Mouse (Mus musculus) heart, embryonic 15.5 days (tissue): ENCODE measurements around the gene Kri1. TPM values are rescaled to one million over a fixed set of nuclear protein-coding genes. Genes with fewer than 3 reads are reported as not detected.
A peak's percentile ranks its signal among the peaks of the same experiment; 100 is the strongest.
"Not testable (repeated sequence)": the region's sequence is repeated elsewhere in the genome, so short reads cannot be mapped to it uniquely, and the experiment has no call there.

Experiments used
- ATAC-seq: fragments of 200-750 bp; cut with Nextera tagmentation; replicated peaks from 2 replicates; pipeline ENCODE4 v1.8.0; 2017; ENCODE audit warnings: low read depth, moderate TSS enrichment; ENCODE audit not compliant: insufficient number of reproducible peaks, insufficient read depth, low FRiP score
- H3K27ac ChIP-seq: fragments of 300-500 bp; sonication (generic); 2 replicates; pipeline ENCODE4 v1.5.1; 2015; ENCODE audit warnings: mild to moderate bottlenecking, inconsistent platforms
- H3K27me3 ChIP-seq: fragments of 300-500 bp; sonication (generic); 2 replicates; pipeline ENCODE4 v1.6.1; 2015; ENCODE audit warnings: inconsistent platforms
- H3K36me3 ChIP-seq: fragments of 300-500 bp; sonication (generic); 2 replicates; pipeline ENCODE4 v1.6.1; 2015; ENCODE audit warnings: mild to moderate bottlenecking, inconsistent platforms
- H3K4me1 ChIP-seq: fragments of 300-500 bp; sonication (generic); replicated peaks from 2 replicates; pipeline ENCODE4 v1.6.1; 2015; ENCODE audit warnings: inconsistent platforms
- H3K4me2 ChIP-seq: fragments of 300-500 bp; sonication (generic); 2 replicates; pipeline ENCODE4 v1.6.1; 2015; ENCODE audit warnings: inconsistent platforms, mild to moderate bottlenecking, moderate library complexity
- H3K4me3 ChIP-seq: fragments of 300-500 bp; sonication (generic); 2 replicates; pipeline ENCODE4 v1.5.1; 2015; ENCODE audit warnings: mild to moderate bottlenecking, inconsistent platforms
- H3K9ac ChIP-seq: fragments of 300-500 bp; sonication (generic); 2 replicates; pipeline ENCODE4 v1.6.1; 2015; ENCODE audit warnings: mild to moderate bottlenecking, inconsistent platforms
- H3K9me3 ChIP-seq: fragments of 300-500 bp; sonication (generic); replicated peaks from 2 replicates; pipeline ENCODE4 v1.6.1; 2016; ENCODE audit warnings: inconsistent platforms
- WGBS: fragments of 180-500 bp; shearing (Covaris S2); methylation state at CpG from one replicate; pipeline ENCODE4 v1.1.7; 2015; ENCODE audit warnings: mixed read lengths; 5-methylcytosine and 5-hydroxymethylcytosine counted together
- polyA plus RNA-seq: library from polyadenylated mRNA; unstranded; fragments of >200 nt; fragmentation: Nextera tagmentation; extraction: Ambion mirVana; gene quantifications from 2 replicates; pipeline ENCODE4 v1.2.1, GENCODE M21; 2015

Kri1 gene
- polyA plus RNA-seq, 1 experiment from 2014 or later: 10.4 TPM

DNA sequence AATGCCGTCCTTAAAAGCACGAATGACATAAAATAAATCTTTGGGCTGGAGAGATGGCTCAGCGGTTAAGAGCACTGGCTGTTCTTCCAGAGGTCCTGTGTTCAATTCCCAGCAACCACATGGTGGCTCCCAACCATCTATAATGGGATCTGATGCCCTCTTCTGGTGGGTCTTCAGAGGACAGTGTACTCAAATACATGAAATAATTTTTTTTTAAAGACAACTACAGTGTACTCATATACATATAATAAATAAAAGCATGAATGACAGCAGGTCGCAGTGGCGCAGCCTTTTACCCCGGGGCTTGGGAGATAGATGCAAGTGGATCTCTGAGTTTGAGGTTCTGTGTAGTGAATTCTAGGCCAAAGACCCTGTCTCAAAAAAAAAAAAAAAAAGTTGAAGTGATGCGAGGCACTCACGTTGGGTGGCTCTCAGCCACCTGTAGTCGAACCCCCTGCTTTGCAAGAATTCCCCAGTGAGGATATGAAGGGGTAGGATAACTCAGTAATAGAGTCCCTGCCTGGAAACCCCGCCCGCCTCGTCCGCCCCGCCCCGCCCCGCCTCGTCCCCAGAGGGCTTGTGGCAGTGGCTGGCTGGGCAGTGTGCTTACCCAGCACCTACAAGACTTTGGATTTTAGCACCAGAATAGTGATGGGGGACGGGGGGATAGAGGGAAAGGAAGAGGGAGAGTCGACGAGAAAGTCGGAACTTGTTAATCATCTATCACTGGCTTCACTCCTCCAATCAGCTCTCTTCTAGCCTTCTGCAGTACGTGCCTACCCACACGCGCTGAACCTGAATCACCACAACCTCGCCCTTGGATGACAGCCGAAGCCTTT lies 63.0 kb downstream of the Kri1 start:
- H3K9ac ChIP-seq: peak overlapping the region; percentile 42
- H3K9me3 ChIP-seq: no peaks in the 10 kb centered on the region

DNA sequence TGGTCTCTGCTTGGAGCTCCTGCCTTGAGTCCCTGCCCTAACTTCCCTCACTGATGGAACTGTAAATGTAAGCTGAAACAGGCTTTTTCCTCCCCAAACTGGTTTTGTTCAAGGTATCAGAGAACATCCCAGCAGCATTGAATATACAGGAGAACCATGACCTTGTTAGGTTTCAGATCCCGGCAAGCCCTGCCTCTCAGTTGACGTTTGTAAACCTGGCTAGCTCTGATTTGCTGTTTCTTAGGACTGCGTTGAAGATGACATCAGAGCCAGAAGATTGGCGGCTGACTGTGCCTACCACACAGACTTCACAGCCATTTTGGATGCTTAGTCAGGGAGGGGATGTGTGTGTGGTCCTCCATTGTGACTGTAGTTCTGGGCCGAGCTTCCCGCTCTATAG lies 63.9 kb downstream of the Kri1 start:
- H3K9ac ChIP-seq: no peak overlapping the region
- WGBS: 88% methylated on average over 6 of the region's 6 CpGs
- H3K4me1 ChIP-seq: peaks cover 35% of the 10 kb centered on the region
- no peaks in the 10 kb centered on the region for H3K36me3 ChIP-seq
- H3K4me3 ChIP-seq: no peak overlapping the region
- ATAC-seq: no peak
- H3K9me3 ChIP-seq: no peaks in the 10 kb centered on the region
- H3K4me2 ChIP-seq: no peak overlapping the region
- H3K27me3 ChIP-seq: no peaks in the 10 kb centered on the region
- H3K27ac ChIP-seq: no peak overlapping the region

More for the DNA sequence above, 63.0 kb downstream of the Kri1 start:
- Histone ChIP-seq H3K4me1 (peaks cover 35% of the 10 kb centered on the region), H3K4me2 (peak overlapping the region; percentile 70), H3K27ac (peak overlapping the region; percentile 77), H3K4me3 (peak overlapping the region; percentile 50), H3K36me3 (peaks cover 8% of the 10 kb centered on the region), H3K27me3 (no peaks in the 10 kb centered on the region)
- 0 out of 2 replicates have a peak, but pooled peaks have one; percentile 49 for ATAC-seq
- 21% methylated on average over 26 of the region's 26 CpGs for WGBS

DNA sequence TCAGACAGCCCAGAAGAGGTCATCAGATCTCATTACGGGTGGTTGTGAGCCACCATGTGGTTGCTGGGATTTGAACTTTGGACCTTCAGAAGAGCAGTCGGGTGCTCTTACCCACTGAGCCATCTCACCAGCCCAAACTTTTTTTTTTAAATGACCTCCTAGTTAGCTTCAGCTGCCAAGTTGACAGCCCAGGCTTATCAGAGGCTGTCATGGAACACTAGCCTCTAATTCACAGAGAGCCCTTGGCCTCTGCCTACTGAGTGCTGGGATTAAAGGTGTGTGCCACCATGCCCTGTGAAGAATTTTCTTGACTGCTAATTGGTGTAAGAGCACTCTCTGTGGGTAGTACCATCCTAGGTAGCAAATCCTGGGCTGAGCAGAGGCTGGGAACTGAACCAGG lies 64.3 kb downstream of the Kri1 start:
- WGBS: 98% methylated on average over 2 of the region's 2 CpGs
- not testable (repeated sequence) for H3K36me3 ChIP-seq, H3K27ac ChIP-seq, H3K27me3 ChIP-seq, H3K9ac ChIP-seq, H3K9me3 ChIP-seq, ATAC-seq, H3K4me3 ChIP-seq, H3K4me2 ChIP-seq
- peaks cover 35% of the 10 kb centered on the region for H3K4me1 ChIP-seq

Other genes starting within 250 kb of the Kri1 start
- 0.42 TPM in 1 of 2 replicates, not detected in the other for gene Zglp1, start 220.9 kb downstream of the Kri1 start, polyA plus RNA-seq
- gene Gm49373, start 214.9 kb downstream of the Kri1 start, polyA plus RNA-seq: 0.26 and 0.79 TPM in 2 replicates
- 42.9 and 52.3 TPM in 2 replicates for gene Fdx1l, start 214.4 kb downstream of the Kri1 start, polyA plus RNA-seq
- 1.1 and 2.3 TPM in 2 replicates for gene Gm38431, start 196.0 kb downstream of the Kri1 start, polyA plus RNA-seq
- 33.5 and 53.2 TPM in 2 replicates for gene Raver1, start 196.0 kb downstream of the Kri1 start, polyA plus RNA-seq
- 12.2 and 16.6 TPM in 2 replicates for gene Tyk2, start 156.7 kb downstream of the Kri1 start, polyA plus RNA-seq
- 203 and 229 TPM in 2 replicates for gene Cdc37, start 138.0 kb downstream of the Kri1 start, polyA plus RNA-seq
- 13.0 and 13.5 TPM in 2 replicates for gene Pde4a, start 122.3 kb downstream of the Kri1 start, polyA plus RNA-seq
- 43.4 and 56.9 TPM in 2 replicates for gene Keap1, start 48.6 kb downstream of the Kri1 start, polyA plus RNA-seq
- gene S1pr5, start 39.5 kb downstream of the Kri1 start, polyA plus RNA-seq: 0.05 and 0.11 TPM in 2 replicates
- gene Atg4d, start 22.7 kb downstream of the Kri1 start, polyA plus RNA-seq: 48.5 and 50.9 TPM in 2 replicates
- 88.6 and 96.4 TPM in 2 replicates for gene Cdkn2d, start 3.4 kb upstream of the Kri1 start, polyA plus RNA-seq
- 1.8 and 6.9 TPM in 2 replicates for gene Ap1m2, start 24.4 kb upstream of the Kri1 start, polyA plus RNA-seq
- gene Slc44a2, start 32.7 kb upstream of the Kri1 start, polyA plus RNA-seq: 56.8 and 81.4 TPM in 2 replicates
- gene Ilf3, start 79.9 kb upstream of the Kri1 start, polyA plus RNA-seq: 88.1 and 118 TPM in 2 replicates
- gene Qtrt1, start 123.9 kb upstream of the Kri1 start, polyA plus RNA-seq: 23.8 and 28.1 TPM in 2 replicates
- 60.0 and 73.6 TPM in 2 replicates for gene Dnm2, start 136.9 kb upstream of the Kri1 start, polyA plus RNA-seq
- gene Tmed1, start 222.3 kb upstream of the Kri1 start, polyA plus RNA-seq: 78.8 and 92.6 TPM in 2 replicates
- 2.3 and 4.1 TPM in 2 replicates for gene AB124611, start 238.2 kb upstream of the Kri1 start, polyA plus RNA-seq